Mouse (Mus musculus): ENCODE data around the gene Slc26a9. TPM values are rescaled to one million over a fixed set of nuclear protein-coding genes. Genes with fewer than 3 reads are reported as not detected.
"Not testable (repeated sequence)": the region's sequence is repeated elsewhere in the genome, so short reads cannot be mapped to it uniquely, and the experiment has no call there.

Gene Slc26a9
- polyA plus RNA-seq, 1 experiment from 2014 or later: 0.09 TPM

DNA sequence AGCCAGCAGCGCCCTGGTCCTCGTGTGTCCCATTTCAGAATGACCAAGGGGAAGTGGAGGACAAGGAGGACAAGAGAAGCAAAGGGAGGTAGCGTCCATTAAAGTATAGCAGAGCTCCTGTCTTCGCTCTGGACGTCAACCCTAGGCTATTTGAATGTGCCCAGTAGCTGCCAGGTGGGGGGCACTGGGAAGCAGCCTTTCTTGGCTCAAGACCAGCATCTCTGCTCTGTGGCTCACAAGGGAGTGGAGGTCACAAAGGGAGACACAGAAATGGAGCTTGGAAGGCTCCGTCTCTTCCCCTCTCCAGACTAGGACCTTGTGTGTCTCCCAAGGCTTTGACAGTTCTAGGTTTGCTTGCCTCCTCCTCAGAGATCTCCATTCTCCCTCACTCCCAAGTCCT is 73.1 kb downstream of the Slc26a9 start:
- Histone ChIP-seq H3K4me1 (no peaks in the 10 kb centered on the region), H3K9me3 (replicated peaks) (no peaks in the 10 kb centered on the region), H3K9ac (replicated peaks) (no peak overlapping the region), H3K4me2 (no peak overlapping the region), H3K27me3 (replicated peaks) (no peaks in the 10 kb centered on the region), H3K27ac (replicated peaks) (no peak overlapping the region), H3K4me3 (replicated peaks) (no peak overlapping the region), H3K36me3 (no peaks in the 10 kb centered on the region)
- ATAC-seq (ENCODE audit: low FRiP score): no peak
- WGBS: 82% methylated on average over 6 of the region's 6 CpGs

GRCm38 (mm10) chr1:131820353-131820752 is 76.5 kb downstream of the Slc26a9 start:
- H3K4me2 ChIP-seq; H3K4me3 ChIP-seq (replicated peaks); H3K27me3 ChIP-seq (replicated peaks); H3K4me1 ChIP-seq; H3K9ac ChIP-seq (replicated peaks); ATAC-seq (ENCODE audit: low FRiP score); H3K27ac ChIP-seq (replicated peaks); H3K9me3 ChIP-seq (replicated peaks); H3K36me3 ChIP-seq: not testable (repeated sequence)
- 69% methylated on average over 9 of the region's 9 CpGs for WGBS

DNA sequence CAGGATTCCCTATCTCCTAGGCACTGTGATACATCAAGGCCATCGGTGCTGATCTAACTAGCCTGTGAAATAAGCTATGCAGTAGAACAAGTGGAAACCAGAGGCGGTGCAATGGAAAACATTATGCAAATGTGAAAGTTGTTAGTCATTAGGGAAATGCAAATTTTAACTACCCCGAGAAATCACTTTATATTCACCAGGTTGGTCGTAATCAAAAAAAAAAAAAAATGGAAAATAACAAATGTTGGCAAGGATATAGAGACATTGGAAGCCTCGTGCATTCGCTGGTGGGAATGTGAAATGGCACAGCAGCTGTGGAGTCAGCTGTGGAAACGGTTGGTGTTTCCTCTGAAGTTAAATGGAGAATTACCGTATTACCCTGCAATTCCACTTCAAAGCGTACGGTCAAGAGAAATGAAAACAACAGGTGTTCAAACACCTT is 77.1 kb downstream of the Slc26a9 start:
- H3K4me1 ChIP-seq: no peaks in the 10 kb centered on the region
- no peak overlapping the region for H3K4me3 ChIP-seq (replicated peaks)
- no peak overlapping the region for H3K4me2 ChIP-seq
- ATAC-seq (ENCODE audit: low FRiP score): peak; percentile 38; the same call in 1 of the 2 replicates
- WGBS: 56% methylated on average over 10 of the region's 10 CpGs
- H3K27me3 ChIP-seq (replicated peaks): no peaks in the 10 kb centered on the region
- H3K9ac ChIP-seq (replicated peaks): no peak overlapping the region
- H3K9me3 ChIP-seq (replicated peaks): no peaks in the 10 kb centered on the region
- H3K36me3 ChIP-seq: no peaks in the 10 kb centered on the region
- H3K27ac ChIP-seq (replicated peaks): no peak overlapping the region

Other genes with a start within 250 kb of the Slc26a9 start
- gene Srgap2, start 216.7 kb upstream of the Slc26a9 start, polyA plus RNA-seq (2015; fragmentation: Nextera tagmentation; extraction: Ambion mirVana): 23.2 and 27.2 TPM in 2 replicates
- gene Fam72a, start 216.1 kb upstream of the Slc26a9 start, polyA plus RNA-seq (2015; fragmentation: Nextera tagmentation; extraction: Ambion mirVana): 1.2 and 1.8 TPM in 2 replicates
- gene Avpr1b, start 144.8 kb upstream of the Slc26a9 start, polyA plus RNA-seq (2015; fragmentation: Nextera tagmentation; extraction: Ambion mirVana): not detected in 2 replicates
- gene Ctse, start 105.7 kb upstream of the Slc26a9 start, polyA plus RNA-seq (2015; fragmentation: Nextera tagmentation; extraction: Ambion mirVana): 0.84 TPM in 1 of 2 replicates, not detected in the other
- gene Rab7b, start 55.3 kb upstream of the Slc26a9 start, polyA plus RNA-seq (2015; fragmentation: Nextera tagmentation; extraction: Ambion mirVana): 1.4 and 1.9 TPM in 2 replicates
- gene Pm20d1, start 53.4 kb downstream of the Slc26a9 start, polyA plus RNA-seq (2015; fragmentation: Nextera tagmentation; extraction: Ambion mirVana): 0.13 and 1.0 TPM in 2 replicates
- 15.0 and 16.1 TPM in 2 replicates for gene Slc41a1, start 83.5 kb downstream of the Slc26a9 start, polyA plus RNA-seq (2015; fragmentation: Nextera tagmentation; extraction: Ambion mirVana)
- gene Rab29, start 123.2 kb downstream of the Slc26a9 start, polyA plus RNA-seq (2015; fragmentation: Nextera tagmentation; extraction: Ambion mirVana): 7.2 and 10.5 TPM in 2 replicates
- 44.3 and 52.4 TPM in 2 replicates for gene Nucks1, start 166.5 kb downstream of the Slc26a9 start, polyA plus RNA-seq (2015; fragmentation: Nextera tagmentation; extraction: Ambion mirVana)
- gene Slc45a3, start 218.9 kb downstream of the Slc26a9 start, polyA plus RNA-seq (2015; fragmentation: Nextera tagmentation; extraction: Ambion mirVana): 2.0 and 3.0 TPM in 2 replicates

Data from neural tube, embryonic 15.5 days (tissue).